Mouse (Mus musculus) adrenal gland (tissue): Measurements from ENCODE around the gene E2f4.
"Not testable (repeated sequence)": the region's sequence is repeated elsewhere in the genome, so short reads cannot be mapped to it uniquely, and the experiment has no call there.

Experiments
- intact Hi-C: fragments of 180-260 bp; cut with DNase I; formaldehyde crosslinking; loops from one replicate; pipeline ENCODE4 v1.15.1; 2025

The E2f4 gene

GRCm38 (mm10) chr8:105291802-105292201 lies 5.7 kb upstream of the E2f4 start:
- intact Hi-C loops = not testable (repeated sequence)

- intact Hi-C loops = no loop called here
Observed at GRCm38 (mm10) chr8:105292471-105292870, 5.0 kb upstream of the E2f4 start.

DNA sequence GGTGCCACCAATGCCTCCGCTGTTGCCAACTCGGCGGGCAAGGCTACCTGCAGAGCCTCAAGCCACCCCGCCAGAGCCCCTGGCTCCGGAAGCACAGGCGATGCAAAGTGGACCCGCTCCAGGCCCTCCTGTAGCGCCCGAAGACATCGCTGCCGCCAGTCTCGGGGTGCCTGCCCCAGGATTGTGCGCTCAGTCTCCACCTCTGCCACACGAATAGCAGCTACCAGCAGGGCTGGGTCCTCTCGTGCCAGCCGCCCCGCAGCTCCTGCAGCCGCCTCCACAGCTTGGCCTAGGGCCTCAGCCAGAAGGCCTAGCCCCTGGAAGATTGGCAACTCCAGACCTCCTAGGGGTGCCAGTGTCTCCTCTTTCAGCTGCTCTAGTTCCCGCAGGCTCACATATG lies 4.1 kb upstream of the E2f4 start:
- intact Hi-C loops = no loop called here

- intact Hi-C loops = no loop called here
Observed at GRCm38 (mm10) chr8:105294776-105295175, 2.7 kb upstream of the E2f4 start.

DNA sequence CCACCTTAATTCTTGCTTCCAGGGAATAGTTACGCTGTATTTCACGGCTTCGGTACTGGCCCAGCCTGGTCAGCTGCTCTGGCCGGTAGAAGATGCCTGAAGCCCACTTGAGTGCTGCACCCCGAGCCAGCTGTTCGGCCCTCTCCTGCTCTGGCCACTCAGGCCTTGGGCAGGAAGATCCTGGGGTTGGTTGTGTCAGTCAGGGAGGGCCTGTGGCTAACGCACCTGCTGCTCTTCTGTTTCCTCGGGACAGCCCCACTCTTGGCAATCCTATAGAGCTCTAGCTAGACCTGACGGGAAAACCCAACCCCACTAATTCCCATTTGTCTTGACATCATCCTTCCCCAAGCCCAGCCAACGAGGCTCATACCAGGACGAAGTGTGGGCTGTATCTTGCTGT lies 2.2 kb upstream of the E2f4 start:
- intact Hi-C loops = no loop called here

- intact Hi-C loops = no loop called here
Observed at GRCm38 (mm10) chr8:105295895-105296573, 1.4 kb upstream of the E2f4 start, which contains the start of gene Exoc3l. TSS of gene Exoc3l (minus strand) at chr8:105296101.

DNA sequence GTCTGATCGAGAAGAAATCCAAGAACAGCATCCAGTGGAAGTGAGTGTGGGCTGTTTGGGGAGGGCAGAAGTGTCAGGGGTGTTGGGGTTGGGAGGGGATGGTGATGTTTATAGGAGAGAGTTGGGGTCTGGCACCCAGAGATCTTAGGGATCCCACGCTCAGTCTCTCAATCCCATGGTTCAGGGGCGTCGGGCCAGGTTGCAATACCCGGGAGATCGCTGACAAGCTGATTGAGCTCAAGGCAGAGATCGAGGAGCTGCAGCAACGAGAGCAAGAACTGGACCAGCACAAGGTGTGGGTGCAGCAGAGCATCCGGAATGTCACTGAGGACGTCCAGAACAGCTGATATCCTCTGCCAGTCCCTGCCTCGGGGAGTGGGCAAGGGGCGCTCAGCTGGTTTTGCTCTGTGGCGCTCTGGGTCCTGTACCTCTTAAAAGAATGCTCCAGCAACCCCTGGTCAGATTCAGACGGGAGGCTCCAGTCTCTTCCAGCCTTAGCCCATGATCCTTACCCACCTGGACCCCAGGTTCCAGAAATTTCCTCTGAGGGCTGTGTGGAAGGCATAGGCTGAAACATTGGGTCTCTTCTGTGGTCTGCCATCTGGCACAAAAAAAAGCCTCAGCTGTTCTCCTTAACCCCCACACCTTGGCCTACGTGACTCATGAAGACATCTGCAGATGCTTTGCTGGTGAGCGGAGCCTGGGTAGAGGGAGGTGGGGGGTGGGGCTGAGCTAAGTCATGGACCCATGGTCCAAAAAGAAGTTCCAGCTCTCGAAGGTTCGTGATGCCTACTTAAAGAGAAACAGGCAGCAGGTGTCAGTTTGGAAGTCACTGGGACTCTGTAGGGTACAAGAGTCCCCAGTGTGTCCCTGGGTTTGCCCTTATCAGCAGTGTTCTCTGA lies 1.1 kb downstream of the E2f4 start:
- intact Hi-C loops = no loop called here

GRCm38 (mm10) chr8:105299962-105300361 lies 2.5 kb downstream of the E2f4 start:
- intact Hi-C loops = no loop called here

GRCm38 (mm10) chr8:105303396-105303795 lies 5.9 kb downstream of the E2f4 start:
- intact Hi-C loops = no loop called here

- intact Hi-C loops = no loop called here
Observed at GRCm38 (mm10) chr8:105303874-105304273, 6.4 kb downstream of the E2f4 start.

DNA sequence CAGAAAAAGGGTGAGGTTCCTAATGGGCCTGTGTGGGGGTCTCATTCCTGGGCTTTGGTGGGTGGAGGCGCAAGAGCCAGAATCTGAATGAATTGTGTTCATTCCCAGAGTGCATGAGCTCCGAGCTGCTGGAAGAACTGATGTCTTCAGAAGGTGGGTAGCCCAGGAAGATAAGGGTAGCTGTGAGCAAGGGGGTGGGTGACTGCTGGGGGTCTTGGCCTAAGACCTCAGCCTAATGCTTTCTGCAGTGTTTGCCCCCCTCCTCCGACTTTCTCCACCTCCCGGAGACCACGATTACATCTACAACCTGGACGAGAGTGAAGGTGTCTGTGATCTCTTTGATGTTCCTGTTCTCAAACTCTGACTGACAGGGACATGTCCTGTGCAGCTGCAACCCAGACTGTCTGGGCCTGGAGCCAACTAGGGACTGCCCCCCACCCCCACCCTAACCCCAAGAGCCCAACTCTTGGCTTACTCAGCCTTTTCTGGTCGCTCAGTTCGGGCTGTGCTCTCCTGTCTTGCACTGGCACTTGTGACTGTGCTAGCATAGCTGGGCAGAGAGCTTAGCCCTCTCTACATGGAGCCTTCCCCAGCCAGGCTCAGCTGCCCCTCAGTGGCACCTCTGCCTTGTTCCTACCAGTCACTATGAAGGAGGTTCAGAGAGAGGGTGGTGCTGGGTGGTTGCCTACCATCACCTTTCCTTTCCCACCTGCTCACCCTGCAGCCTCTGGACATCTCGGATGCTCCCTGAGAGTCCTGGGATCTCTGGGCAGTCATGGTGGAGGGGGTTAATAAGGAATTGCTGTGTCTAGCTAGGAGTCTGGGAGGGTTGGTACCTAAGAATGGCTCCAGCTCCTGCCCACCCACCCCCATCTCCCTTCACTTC lies 7.1 kb downstream of the E2f4 start:
- intact Hi-C loops = no loop called here

DNA sequence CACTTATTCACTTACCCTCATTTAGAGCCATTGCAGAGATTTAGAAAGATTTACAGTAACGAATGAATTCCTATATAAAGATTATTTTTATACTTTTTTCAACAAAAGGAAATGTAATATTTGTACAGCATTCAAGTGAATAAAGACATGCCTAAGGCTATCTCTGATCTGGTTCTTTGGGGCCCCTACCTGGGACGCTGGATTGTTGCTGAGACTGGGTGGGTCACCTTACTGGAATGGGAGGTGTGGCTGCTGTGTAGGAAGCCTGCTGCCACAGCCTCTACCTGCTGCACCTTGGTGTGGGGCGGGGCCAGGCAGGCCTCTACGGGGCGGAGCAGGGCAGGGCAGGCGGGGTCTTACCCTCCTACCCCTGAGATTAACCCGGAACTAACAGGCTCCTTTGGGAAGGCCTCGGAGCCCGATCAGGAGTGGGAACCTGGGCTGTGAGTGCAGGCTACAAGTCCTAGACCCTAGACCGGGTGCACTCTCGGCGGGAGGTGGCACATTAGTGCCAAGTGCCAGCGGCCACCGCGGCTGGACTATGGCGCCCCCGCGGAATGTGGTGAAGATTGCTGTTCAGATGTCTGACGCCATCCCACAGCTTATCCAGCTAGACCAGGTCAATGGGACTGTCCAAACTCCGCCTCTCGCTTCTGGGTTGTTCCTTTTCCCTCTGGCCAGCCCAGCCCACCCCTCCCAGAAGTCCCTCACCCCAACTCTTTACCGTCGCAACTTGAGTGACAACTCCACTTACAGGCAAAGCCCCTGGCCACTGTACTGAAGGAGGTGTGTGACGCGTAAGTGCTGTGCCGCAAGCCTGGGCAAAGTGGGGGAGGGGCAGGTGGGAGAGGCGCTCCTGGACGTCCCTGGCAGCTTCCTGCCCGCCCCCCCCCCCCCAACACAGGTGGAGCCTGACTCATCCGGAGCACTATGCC lies 8.0 kb downstream of the E2f4 start, which contains the start of gene Elmo3:
Gene Elmo3, plus strand, starts transcription at position 391 of the 935 bp plus-strand sequence.
- intact Hi-C loops = no loop called here

- intact Hi-C loops = no loop called here
Observed at GRCm38 (mm10) chr8:105306146-105306691, 8.8 kb downstream of the E2f4 start.

DNA sequence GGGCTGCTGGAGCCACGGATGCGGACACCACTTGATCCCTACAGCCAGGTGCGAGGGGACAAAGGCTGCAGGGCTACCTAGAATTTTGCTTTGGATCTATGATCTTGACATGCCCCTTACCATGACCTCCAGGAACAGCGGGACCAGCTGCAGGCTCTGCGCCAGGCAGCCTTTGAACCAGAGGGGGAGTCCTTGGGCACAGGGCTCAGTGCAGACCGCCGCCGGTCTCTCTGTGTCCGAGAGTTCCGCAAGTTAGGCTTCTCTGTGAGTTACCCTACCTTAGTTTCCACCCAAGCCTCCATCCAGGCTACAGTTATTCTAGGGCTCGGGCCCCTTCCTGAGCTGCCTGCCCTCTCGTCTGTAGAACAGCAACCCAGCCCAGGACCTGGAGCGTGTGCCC lies 10.2 kb downstream of the E2f4 start:
- intact Hi-C loops = no loop called here

GRCm38 (mm10) chr8:105308428-105308827 lies 11.0 kb downstream of the E2f4 start:
- intact Hi-C loops = no loop called here

GRCm38 (mm10) chr8:105309142-105309847 lies 11.8 kb downstream of the E2f4 start:
- intact Hi-C loops = no loop called here

- intact Hi-C loops = no loop called here
Observed at GRCm38 (mm10) chr8:105310118-105310517, 12.7 kb downstream of the E2f4 start.

DNA sequence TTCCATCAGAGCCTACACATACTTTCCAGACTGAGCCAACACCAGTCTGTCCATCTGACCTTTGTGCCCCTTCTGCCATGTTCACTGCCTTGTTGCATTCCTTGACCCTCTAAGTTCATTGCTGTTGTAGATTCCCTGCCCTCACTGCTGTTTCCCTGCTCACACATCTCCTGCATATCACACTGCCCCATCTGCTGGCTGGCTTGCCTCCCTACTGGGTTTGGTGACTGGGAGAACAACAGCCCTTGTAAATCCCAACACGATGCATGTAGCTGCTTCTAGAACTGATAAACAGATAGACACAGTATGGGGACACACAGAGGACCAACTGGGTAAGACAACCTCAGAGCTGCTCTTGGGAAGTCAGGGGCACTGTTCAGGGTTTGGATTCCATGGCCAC lies 14.3 kb downstream of the E2f4 start:
- intact Hi-C loops = no loop called here

- intact Hi-C loops = no loop called here
Observed at GRCm38 (mm10) chr8:105312891-105313481, 15.5 kb downstream of the E2f4 start.
